Mouse (Mus musculus): ENCODE data around the gene Uhrf1.

- TF ChIP-seq CTCF (conservative IDR thresholded peaks at IDR 0.05 in 1 of 2, IDR thresholded peaks at IDR 0.05 in 1 of 2; ENCODE audit: low read depth in 2 of 2, low read length in 2 of 2) (no peak), RCOR1 (conservative IDR thresholded peaks at IDR 0.05; ENCODE audit: low read depth, low read length) (no peak), HCFC1 (IDR thresholded peaks at IDR 0.05; ENCODE audit: low read depth, low read length) (no peak), ETS1 (conservative IDR thresholded peaks at IDR 0.05; ENCODE audit: low read depth, low read length) (no peak), ZNF384 (IDR thresholded peaks at IDR 0.05; ENCODE audit: low read depth, low read length) (no peak), POLR2A (IDR thresholded peaks at IDR 0.05; ENCODE audit: low read depth, low read length) (no peak), MAX (IDR thresholded peaks at IDR 0.05; ENCODE audit: low read length) (no peak), MAZ (IDR thresholded peaks at IDR 0.05; ENCODE audit: low read depth, low read length) (no peak), MYC (IDR thresholded peaks at IDR 0.05; ENCODE audit: low read depth, low read length) (no peak), GABPA (IDR thresholded peaks at IDR 0.05; ENCODE audit: insufficient replicate concordance, low read depth, low read length) (no peak), JUND (conservative IDR thresholded peaks at IDR 0.05; ENCODE audit: low read depth, low read length) (no peak), MAFK (IDR thresholded peaks at IDR 0.05; ENCODE audit: insufficient replicate concordance, low read length) (no peak), NRF1 (IDR thresholded peaks at IDR 0.05; ENCODE audit: low read depth, low read length) (no peak)
Measured at GRCm38 (mm10) chr17:56282802-56283201, 20.3 kb upstream of the Uhrf1 start.
